Mouse (Mus musculus): ENCODE data around the gene BC030870. TPM values are rescaled to one million over a fixed set of nuclear protein-coding genes. Genes with fewer than 3 reads are reported as not detected.

The BC030870 gene
- polyA plus RNA-seq, 1 experiment from 2014 or later = not detected

DNA sequence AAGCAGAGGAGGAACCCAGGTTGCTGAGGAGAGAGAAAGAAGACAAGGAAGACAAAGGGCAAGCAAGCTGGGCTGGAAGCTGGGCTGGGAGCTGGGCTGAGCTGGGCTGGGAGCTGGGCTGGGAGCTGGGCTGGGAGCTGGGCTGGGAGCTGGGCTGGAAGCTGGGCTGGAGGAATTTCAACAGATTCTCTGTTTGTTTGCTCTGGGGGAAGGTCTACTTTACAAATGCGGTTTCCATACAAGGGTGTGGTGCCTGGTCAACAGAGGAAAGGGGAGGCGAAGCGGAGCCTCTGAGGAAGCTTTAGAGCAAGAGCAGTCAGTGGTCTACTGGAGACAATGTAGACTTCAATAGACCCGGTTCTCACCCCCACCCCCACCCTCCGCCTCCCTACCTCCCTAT, 82.8 kb downstream of the BC030870 start:
- H3K4me2 ChIP-seq (replicated peaks; ENCODE audit: low read depth, low read length) = peak overlapping the region; percentile 17; the same call in 1 of the 2 replicates
- no peak overlapping the region for H3K27ac ChIP-seq (ENCODE audit: low read depth, low read length)
- ATAC-seq (ENCODE audit: low FRiP score) = peak; percentile 38; the same call in 1 of the 2 replicates
- H3K4me1 ChIP-seq (replicated peaks; ENCODE audit: control insufficient read depth, insufficient read depth, low read length) = no peaks in the 10 kb centered on the region
- WGBS = 31% methylated on average over 5 of the region's 5 CpGs
- no peak for DNase-seq (ENCODE audit: low spot score)
- H3K36me3 ChIP-seq (ENCODE audit: control insufficient read depth, insufficient read depth, low read length) = no peaks in the 10 kb centered on the region
- no peaks in the 10 kb centered on the region for H3K27me3 ChIP-seq (ENCODE audit: control insufficient read depth, insufficient read depth, low read length)
- H3K9ac ChIP-seq (ENCODE audit: low read depth, low read length) = no peak overlapping the region
- no peaks in the 10 kb centered on the region for H3K9me3 ChIP-seq (ENCODE audit: control insufficient read depth, low read length)
- no peak overlapping the region for H3K4me3 ChIP-seq (ENCODE audit: low read depth, low read length)

- no peaks in the 10 kb centered on the region for H3K9me3 ChIP-seq (ENCODE audit: control insufficient read depth, low read length)
- peak within 1 kb of the TSS; percentile 27; the same call in 1 of the 2 replicates for H3K4me3 ChIP-seq (ENCODE audit: low read depth, low read length)
- WGBS = 1% methylated on average over 8 of the region's 8 CpGs
- no peaks in the 10 kb centered on the region for H3K36me3 ChIP-seq (ENCODE audit: control insufficient read depth, insufficient read depth, low read length)
- no peaks in the 10 kb centered on the region for H3K27me3 ChIP-seq (ENCODE audit: control insufficient read depth, insufficient read depth, low read length)
- peak within 1 kb of the TSS; percentile 41 for H3K4me2 ChIP-seq (replicated peaks; ENCODE audit: low read depth, low read length)
- H3K4me1 ChIP-seq (replicated peaks; ENCODE audit: control insufficient read depth, insufficient read depth, low read length) = peaks cover 2% of the 10 kb centered on the region; the same call in 1 of the 2 replicates
- peak; percentile 67 for DNase-seq (ENCODE audit: low spot score)
- no peak within 1 kb of the TSS for H3K9ac ChIP-seq (ENCODE audit: low read depth, low read length)
- peak; percentile 77 for ATAC-seq (ENCODE audit: low FRiP score)
- H3K27ac ChIP-seq (ENCODE audit: low read depth, low read length) = no peak within 1 kb of the TSS
Measured at GRCm38 (mm10) chr8:65037117-65037533, 92.2 kb downstream of the BC030870 start, which contains the start of gene Apela. Gene Apela, minus strand, starts transcription at chr8:65037336.

Other genes with a start within 250 kb of the BC030870 start
- gene Tmem192, start 182.4 kb downstream of the BC030870 start, polyA plus RNA-seq (2014; fragmentation: Nextera tagmentation; extraction: Ambion mirVana) = 18.6 and 19.3 TPM in 2 replicates
- gene Trim75, start 141.7 kb downstream of the BC030870 start, polyA plus RNA-seq (2014; fragmentation: Nextera tagmentation; extraction: Ambion mirVana) = not detected in 2 replicates
- not detected in 2 replicates for gene Trim61, start 111.0 kb downstream of the BC030870 start, polyA plus RNA-seq (2014; fragmentation: Nextera tagmentation; extraction: Ambion mirVana)
- not detected in 2 replicates for gene Trim60, start 111.0 kb downstream of the BC030870 start, polyA plus RNA-seq (2014; fragmentation: Nextera tagmentation; extraction: Ambion mirVana)
- gene Apela, start 92.2 kb downstream of the BC030870 start, polyA plus RNA-seq (2014; fragmentation: Nextera tagmentation; extraction: Ambion mirVana) = 2.2 and 3.5 TPM in 2 replicates
- not detected in 2 replicates for gene Gm10663, start 54.5 kb downstream of the BC030870 start, polyA plus RNA-seq (2014; fragmentation: Nextera tagmentation; extraction: Ambion mirVana)

Measured in hindbrain, embryonic 11.5 days (tissue).